In genomic region chr12:50648176-50648670, GRCm38 (mm10) we compare ENCODE assay signal across 9 mouse cellular contexts. TPM values are rescaled to one million over a fixed set of nuclear protein-coding genes. Genes with fewer than 3 reads are reported as not detected.
DNase-seq lines count a peak whose midpoint lies in the region; ATAC-seq lines count a peak whose summit lies in the region.
"Had no signal": no experiment of that assay in that cellular context is flagged by ENCODE, and none has a peak within 500 bp of the region (broad histone marks: within the 10 kb centered on the region; RNA-seq: fewer than 3 reads in every experiment).

No protein-coding gene starts in this region.

- H3K9me3 ChIP-seq in hindbrain, embryonic 12.5 days (replicated peaks), result no peaks in the 10 kb centered on the region
- no peaks in the 10 kb centered on the region for H3K9me3 ChIP-seq in liver, embryonic 16.5 days (replicated peaks; ENCODE audit: control insufficient read depth, low read length)

- peak overlapping the region; percentile 78 for H3K9ac ChIP-seq in hindbrain, embryonic 12.5 days
- peak overlapping the region; percentile 65 for H3K9ac ChIP-seq in liver, embryonic 16.5 days (ENCODE audit: low read depth, low read length)

- peak overlapping the region; percentile 84 for H3K4me3 ChIP-seq in hindbrain, embryonic 12.5 days
- peak overlapping the region; percentile 66 for H3K4me3 ChIP-seq in liver, embryonic 16.5 days (ENCODE audit: low read depth, low read length)

- no peaks in the 10 kb centered on the region for H3K27me3 ChIP-seq in hindbrain, embryonic 12.5 days
- peaks cover 27% of the 10 kb centered on the region for H3K27me3 ChIP-seq in liver, embryonic 16.5 days (ENCODE audit: control insufficient read depth, insufficient read depth, low read depth, low read length)
- H3K27me3 ChIP-seq: CH12.LX had no signal

- no peaks in the 10 kb centered on the region for H3K36me3 ChIP-seq in hindbrain, embryonic 12.5 days
- no peaks in the 10 kb centered on the region for H3K36me3 ChIP-seq in liver, embryonic 16.5 days (ENCODE audit: control insufficient read depth, insufficient read depth)

- H3K4me1 ChIP-seq in hindbrain, embryonic 12.5 days, result peaks cover 6% of the 10 kb centered on the region
- no peaks in the 10 kb centered on the region; the same call in 1 of the 2 replicates for H3K4me1 ChIP-seq in liver, embryonic 16.5 days (ENCODE audit: control insufficient read depth, low read depth, low read length)

- peak overlapping the region; percentile 84 for H3K4me2 ChIP-seq in hindbrain, embryonic 12.5 days (replicated peaks)
- peak overlapping the region; percentile 79 for H3K4me2 ChIP-seq in liver, embryonic 16.5 days (ENCODE audit: low read depth, low read length)

- no peak overlapping the region for H3K27ac ChIP-seq in hindbrain, embryonic 12.5 days
- H3K27ac ChIP-seq in liver, embryonic 16.5 days (ENCODE audit: low read length), result no peak overlapping the region

- DNase-seq in frontal cortex, adult 2 months (ENCODE audit: extremely low spot score in 1 of 2, low spot score in 1 of 2), result no peak
- DNase-seq in urinary bladder, postnatal 25 days (ENCODE audit: low spot score), result peak; percentile 3
- no peak for DNase-seq in urinary bladder, postnatal 4 days (ENCODE audit: low spot score in 2 of 2)
- DNase-seq in adipocyte (ENCODE audit: low spot score), result no peak
- DNase-seq in cerebellum, adult 9-10 months, result no peak

- 1% methylated on average over 16 of the region's 16 CpGs for WGBS in hindbrain, embryonic 12.5 days
- WGBS in liver, embryonic 16.5 days (ENCODE audit: insufficient replicate concordance), result 3% methylated on average over 16 of the region's 16 CpGs

- ATAC-seq in frontal cortex, adult (ENCODE audit: low TSS enrichment), result peak; percentile 28; the same call in 1 of the 2 replicates
- peak; percentile 79 for ATAC-seq in hindbrain, embryonic 12.5 days (ENCODE audit: low FRiP score)
- 0 out of 2 replicates have a peak, but pooled peaks have one; percentile 23 for ATAC-seq in liver, embryonic 16.5 days (ENCODE audit: low read depth)

RNA-seq across cellular contexts. Expression of gene Prkd1, which starts 0.7 kb away (rescaled TPM):
- 6.7 and 8.0 TPM in 2 replicates for polyA plus RNA-seq in frontal cortex, adult 2 months (2012; rRNA removed)
- 5.3 and 5.5 TPM in 2 replicates for polyA plus RNA-seq in hindbrain, embryonic 12.5 days (2016; fragmentation: Nextera tagmentation; extraction: Ambion mirVana)
- polyA plus RNA-seq in liver, embryonic 16.5 days (2015; fragmentation: Nextera tagmentation; extraction: Ambion mirVana), result 0.27 and 0.33 TPM in 2 replicates

Comparison
In these comparisons a context has a peak if more than half of its experiments do, and no peak if none do; other contexts are left out.
1. ATAC-seq: peak in every context shown above with its lines; median percentile 79 in hindbrain, embryonic 12.5 days; 28 in frontal cortex, adult; 23 in liver, embryonic 16.5 days.